Mouse (Mus musculus) heart, embryonic 13.5 days (tissue): ENCODE data around the gene Zfp618. TPM values are rescaled to one million over a fixed set of nuclear protein-coding genes. Genes with fewer than 3 reads are reported as not detected.

Source experiments
- ATAC-seq: fragments of 200-750 bp; cut with Nextera tagmentation; 2 replicates; pipeline ENCODE4 v1.8.0; 2017; ENCODE audit warnings: moderate TSS enrichment; ENCODE audit not compliant: insufficient number of reproducible peaks, low FRiP score, low TSS enrichment; ENCODE audit errors: extremely low read depth
- H3K27ac ChIP-seq: fragments of 300-500 bp; sonication (generic); replicated peaks from 2 replicates; pipeline ENCODE4 v1.5.1; 2015; ENCODE audit warnings: moderate library complexity, mild to moderate bottlenecking, inconsistent platforms
- H3K27me3 ChIP-seq: fragments of 300-500 bp; sonication (generic); replicated peaks from 2 replicates; pipeline ENCODE4 v1.6.1; 2015; ENCODE audit warnings: mild to moderate bottlenecking, inconsistent platforms
- H3K36me3 ChIP-seq: fragments of 300-500 bp; sonication (generic); 2 replicates; pipeline ENCODE4 v1.6.1; 2015; ENCODE audit warnings: mild to moderate bottlenecking, inconsistent platforms
- H3K4me1 ChIP-seq: fragments of 300-500 bp; sonication (generic); 2 replicates; pipeline ENCODE4 v1.6.1; 2015; ENCODE audit warnings: inconsistent platforms
- H3K4me2 ChIP-seq: fragments of 300-500 bp; sonication (generic); 2 replicates; pipeline ENCODE4 v1.6.1; 2015; ENCODE audit warnings: inconsistent platforms, mild to moderate bottlenecking, moderate library complexity
- H3K4me3 ChIP-seq: fragments of 300-500 bp; sonication (generic); 2 replicates; pipeline ENCODE4 v1.5.1; 2015; ENCODE audit warnings: moderate library complexity, mild to moderate bottlenecking, inconsistent platforms
- H3K9ac ChIP-seq: fragments of 300-500 bp; sonication (generic); 2 replicates; pipeline ENCODE4 v1.6.1; 2015; ENCODE audit warnings: inconsistent platforms, mild to moderate bottlenecking, moderate library complexity
- H3K9me3 ChIP-seq: fragments of 300-500 bp; sonication (generic); 2 replicates; pipeline ENCODE4 v1.6.1; 2016; ENCODE audit warnings: inconsistent platforms
- WGBS: fragments of 180-500 bp; shearing (Covaris S2); methylation state at CpG from one replicate; pipeline ENCODE4 v1.1.7; 2015; ENCODE audit warnings: mixed read lengths; 5-methylcytosine and 5-hydroxymethylcytosine counted together
- polyA plus RNA-seq: library from polyadenylated mRNA; unstranded; fragments of >200 nt; fragmentation: Nextera tagmentation; extraction: Ambion mirVana; gene quantifications from 2 replicates; pipeline ENCODE4 v1.2.1, GENCODE M21; 2015

Zfp618 gene
- polyA plus RNA-seq, 1 experiment from 2014 or later: 11.8 TPM

DNA sequence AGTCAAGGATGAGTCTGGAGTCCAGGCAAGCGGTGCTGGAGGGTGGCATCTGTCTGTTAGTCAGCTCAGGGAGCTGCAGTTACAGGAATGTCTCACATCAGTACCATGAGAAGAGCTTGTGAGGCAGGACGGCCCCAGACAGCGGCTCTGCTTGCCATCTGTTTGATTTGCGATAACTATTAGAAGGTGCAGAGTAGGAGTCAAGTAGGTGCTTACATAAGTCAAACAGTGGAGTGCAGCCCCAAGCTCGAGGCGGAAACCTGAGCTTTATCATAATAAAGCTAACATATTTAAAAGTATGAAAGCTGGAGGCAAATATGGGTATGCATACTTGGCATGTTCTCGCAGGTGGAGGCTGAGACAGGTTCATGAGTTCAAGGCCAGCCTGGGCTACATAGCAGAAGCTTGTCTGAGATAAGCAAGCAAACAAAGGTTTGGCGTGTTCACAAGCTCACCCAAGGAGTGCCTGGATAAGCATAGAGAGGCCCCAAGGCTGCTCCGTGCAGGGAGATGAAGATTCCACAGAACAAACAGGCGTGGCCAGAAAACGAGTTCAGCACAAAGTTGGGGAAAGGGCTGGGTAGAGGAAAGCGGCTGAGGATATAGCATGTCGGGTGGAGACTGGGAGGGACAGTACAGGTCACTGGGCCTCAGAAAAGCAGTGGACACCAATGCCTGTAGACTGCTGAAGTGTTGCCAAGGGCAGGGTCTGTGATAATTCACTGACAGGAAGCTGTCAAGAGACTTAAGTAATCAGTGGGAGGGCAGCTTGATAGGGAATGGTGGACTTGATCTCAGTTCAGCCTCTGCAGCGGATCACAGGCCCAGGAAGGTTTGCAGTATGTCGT, 106.3 kb downstream of the Zfp618 start:
- Histone ChIP-seq H3K9me3 (no peaks in the 10 kb centered on the region), H3K36me3 (0 out of 2 replicates have a peak, but pooled peaks cover under 1% of the 10 kb centered on the region), H3K9ac (no peak overlapping the region), H3K27ac (peak overlapping the region; percentile 54), H3K4me2 (no peak overlapping the region), H3K27me3 (no peaks in the 10 kb centered on the region), H3K4me3 (no peak overlapping the region), H3K4me1 (peaks cover 42% of the 10 kb centered on the region)
- WGBS: 28% methylated on average over 15 of the region's 15 CpGs
- ATAC-seq: peak; percentile 52; the same call in 1 of the 2 replicates

GRCm38 (mm10) chr4:63073139-63073538, 107.8 kb downstream of the Zfp618 start:
- no peak overlapping the region for H3K9ac ChIP-seq
- no peaks in the 10 kb centered on the region for H3K9me3 ChIP-seq
- 63% methylated on average over 2 of the region's 2 CpGs for WGBS
- peaks cover 32% of the 10 kb centered on the region for H3K4me1 ChIP-seq
- no peak for ATAC-seq
- H3K4me3 ChIP-seq: no peak overlapping the region
- 0 out of 2 replicates have a peak overlapping the region, but pooled peaks have one; percentile 12 for H3K27ac ChIP-seq
- H3K27me3 ChIP-seq: no peaks in the 10 kb centered on the region
- H3K36me3 ChIP-seq: peaks cover 16% of the 10 kb centered on the region
- H3K4me2 ChIP-seq: no peak overlapping the region

DNA sequence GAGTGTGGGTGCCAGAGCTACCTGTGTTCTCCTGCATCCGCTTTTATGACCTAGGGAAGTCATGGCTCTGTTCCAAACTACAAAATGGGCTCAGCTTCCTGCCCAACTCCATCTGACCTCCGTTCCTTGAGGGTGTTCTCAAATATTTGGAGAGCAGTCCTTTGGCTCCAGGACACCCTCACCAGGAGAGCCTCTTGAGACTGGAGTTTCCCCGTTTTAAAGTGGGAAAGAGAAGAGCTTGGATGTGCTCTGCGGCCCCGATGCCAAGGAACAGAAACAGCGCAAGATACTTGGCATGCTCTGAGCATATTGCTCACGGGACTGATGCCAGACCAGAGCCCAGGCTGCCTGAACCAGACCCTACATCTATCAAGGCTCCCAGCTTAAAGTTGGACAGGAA, 113.8 kb downstream of the Zfp618 start:
- Histone ChIP-seq H3K27me3 (no peaks in the 10 kb centered on the region), H3K36me3 (peaks cover 53% of the 10 kb centered on the region), H3K27ac (no peak overlapping the region), H3K9me3 (no peaks in the 10 kb centered on the region), H3K9ac (no peak overlapping the region), H3K4me1 (no peaks in the 10 kb centered on the region), H3K4me2 (no peak overlapping the region), H3K4me3 (no peak overlapping the region)
- WGBS: 79% methylated on average over 7 of the region's 7 CpGs
- ATAC-seq: no peak

DNA sequence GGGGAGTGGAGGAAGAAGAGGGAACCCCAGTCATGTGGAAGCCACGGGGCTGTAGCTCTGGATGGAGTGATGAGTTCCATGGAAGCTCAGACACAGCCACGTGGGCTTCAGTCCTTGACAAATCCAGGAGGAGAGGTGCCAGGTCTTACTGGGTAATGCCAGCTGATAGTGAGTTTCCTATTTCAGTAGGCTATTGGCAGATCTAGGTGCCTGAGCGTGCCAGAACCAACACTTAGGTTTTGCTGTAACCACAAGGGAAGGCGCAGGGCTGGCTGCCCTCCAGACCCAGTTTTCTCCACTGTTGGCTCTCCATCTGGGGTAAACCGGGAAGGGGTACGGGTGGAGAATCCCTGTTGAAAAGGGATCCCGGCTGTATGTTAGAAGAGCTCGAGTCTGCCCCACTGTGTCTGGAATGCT, 119.1 kb downstream of the Zfp618 start:
- no peak for ATAC-seq
- no peak overlapping the region for H3K9ac ChIP-seq
- H3K9me3 ChIP-seq: no peaks in the 10 kb centered on the region
- peaks cover 59% of the 10 kb centered on the region for H3K36me3 ChIP-seq
- H3K27ac ChIP-seq: no peak overlapping the region
- 63% methylated on average over 8 of the region's 8 CpGs for WGBS
- no peak overlapping the region for H3K4me3 ChIP-seq
- H3K4me2 ChIP-seq: no peak overlapping the region
- H3K4me1 ChIP-seq: peaks cover 6% of the 10 kb centered on the region; the same call in 1 of the 2 replicates
- H3K27me3 ChIP-seq: no peaks in the 10 kb centered on the region

GRCm38 (mm10) chr4:63089484-63089883, 124.1 kb downstream of the Zfp618 start:
- Histone ChIP-seq H3K4me3 (no peak overlapping the region), H3K36me3 (peaks cover 39% of the 10 kb centered on the region)
- no peak for ATAC-seq

DNA sequence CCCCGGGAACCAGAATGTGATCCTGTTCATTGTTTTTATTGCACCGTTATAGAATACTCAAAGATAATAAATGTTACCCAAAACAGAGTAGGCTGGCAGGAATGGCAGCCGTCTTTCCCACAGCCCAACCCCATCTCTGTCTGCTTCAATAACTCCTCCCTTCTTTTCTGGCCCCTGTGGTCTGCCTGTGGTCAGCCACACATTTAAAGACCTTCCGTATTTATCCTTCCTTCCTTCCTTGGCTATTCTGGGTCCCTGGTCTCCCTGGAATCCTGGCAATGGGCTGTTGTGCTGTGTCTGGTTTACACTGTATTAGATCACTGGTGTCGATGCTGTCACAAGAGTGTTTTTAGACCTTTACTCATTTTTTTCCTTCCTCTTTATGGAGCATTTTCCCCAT, 125.8 kb downstream of the Zfp618 start:
- no peaks in the 10 kb centered on the region for H3K27me3 ChIP-seq
- H3K9me3 ChIP-seq: no peaks in the 10 kb centered on the region
- no peak overlapping the region for H3K4me3 ChIP-seq
- H3K36me3 ChIP-seq: peaks cover 52% of the 10 kb centered on the region
- no peak overlapping the region for H3K9ac ChIP-seq
- no peak overlapping the region for H3K4me2 ChIP-seq
- peaks cover 22% of the 10 kb centered on the region for H3K4me1 ChIP-seq
- no peak for ATAC-seq
- WGBS: 68% methylated on average over 5 of the region's 5 CpGs
- H3K27ac ChIP-seq: no peak overlapping the region

More at GRCm38 (mm10) chr4:63089484-63089883, 124.1 kb downstream of the Zfp618 start:
- H3K4me2 ChIP-seq: no peak overlapping the region
- H3K9ac ChIP-seq: no peak overlapping the region
- H3K27ac ChIP-seq: no peak overlapping the region
- WGBS: 54% methylated on average over 1 of the region's 1 CpGs
- no peaks in the 10 kb centered on the region for H3K27me3 ChIP-seq
- no peaks in the 10 kb centered on the region for H3K9me3 ChIP-seq
- peaks cover 22% of the 10 kb centered on the region for H3K4me1 ChIP-seq

DNA sequence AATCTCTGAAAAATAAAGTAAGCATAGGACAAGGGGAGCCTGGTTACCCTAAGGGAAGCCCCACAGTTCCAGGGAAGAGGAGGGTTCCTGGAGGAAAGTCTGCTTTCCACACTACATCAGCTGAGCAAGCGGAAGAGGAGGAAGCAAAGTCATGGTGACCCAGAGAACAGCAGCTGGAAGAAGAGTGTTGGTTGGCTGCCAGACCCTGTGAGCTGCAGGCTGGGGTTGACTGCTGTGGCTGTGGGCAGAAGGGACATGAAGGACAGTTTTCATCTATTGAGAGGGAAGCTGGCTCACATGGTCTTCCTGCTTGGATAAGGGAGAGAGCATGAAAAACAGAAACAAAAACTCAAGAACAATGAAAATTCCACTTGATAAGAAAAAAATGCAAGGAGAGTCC, 132.2 kb downstream of the Zfp618 start:
- Histone ChIP-seq H3K27me3 (no peaks in the 10 kb centered on the region), H3K4me3 (no peak overlapping the region), H3K4me1 (peaks cover 10% of the 10 kb centered on the region), H3K4me2 (no peak overlapping the region), H3K9me3 (peaks cover 3% of the 10 kb centered on the region; the same call in 1 of the 2 replicates), H3K9ac (no peak overlapping the region), H3K36me3 (peaks cover 51% of the 10 kb centered on the region), H3K27ac (peak overlapping the region; percentile 71)
- WGBS: 66% methylated on average over 1 of the region's 1 CpGs
- ATAC-seq: no peak

DNA sequence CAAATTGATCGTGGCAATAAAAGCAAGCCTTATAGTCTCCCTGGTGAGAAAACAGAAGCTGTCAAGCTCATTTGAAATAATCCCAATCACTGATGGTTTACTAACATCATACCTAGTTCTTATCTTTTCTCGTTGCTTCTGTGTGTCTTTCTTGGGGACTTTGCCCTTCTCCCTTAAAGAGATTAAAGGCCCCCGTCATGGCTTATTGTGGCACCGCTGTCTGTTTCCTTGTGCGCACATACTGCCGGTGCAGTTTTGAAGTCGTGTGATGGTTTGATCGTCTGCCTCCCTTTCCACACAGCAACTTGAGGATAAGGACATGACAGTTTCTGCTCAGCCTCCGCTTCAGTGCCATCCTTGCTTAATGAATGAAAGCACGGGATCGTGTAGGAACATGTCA, 135.1 kb downstream of the Zfp618 start:
- peaks cover 3% of the 10 kb centered on the region; the same call in 1 of the 2 replicates for H3K9me3 ChIP-seq
- ATAC-seq: no peak
- no peak overlapping the region for H3K9ac ChIP-seq
- H3K4me1 ChIP-seq: peaks cover 5% of the 10 kb centered on the region
- H3K27me3 ChIP-seq: no peaks in the 10 kb centered on the region
- H3K36me3 ChIP-seq: peaks cover 59% of the 10 kb centered on the region
- no peak overlapping the region for H3K27ac ChIP-seq
- H3K4me2 ChIP-seq: no peak overlapping the region
- no peak overlapping the region for H3K4me3 ChIP-seq
- 88% methylated on average over 11 of the region's 11 CpGs for WGBS

GRCm38 (mm10) chr4:63102025-63102424, 136.7 kb downstream of the Zfp618 start:
- no peak for ATAC-seq
- Histone ChIP-seq H3K27ac (no peak overlapping the region), H3K9me3 (peaks cover 3% of the 10 kb centered on the region; the same call in 1 of the 2 replicates), H3K27me3 (no peaks in the 10 kb centered on the region), H3K9ac (no peak overlapping the region), H3K4me1 (peaks cover 5% of the 10 kb centered on the region), H3K4me2 (no peak overlapping the region), H3K4me3 (no peak overlapping the region), H3K36me3 (peaks cover 51% of the 10 kb centered on the region)
- 84% methylated on average over 4 of the region's 4 CpGs for WGBS

DNA sequence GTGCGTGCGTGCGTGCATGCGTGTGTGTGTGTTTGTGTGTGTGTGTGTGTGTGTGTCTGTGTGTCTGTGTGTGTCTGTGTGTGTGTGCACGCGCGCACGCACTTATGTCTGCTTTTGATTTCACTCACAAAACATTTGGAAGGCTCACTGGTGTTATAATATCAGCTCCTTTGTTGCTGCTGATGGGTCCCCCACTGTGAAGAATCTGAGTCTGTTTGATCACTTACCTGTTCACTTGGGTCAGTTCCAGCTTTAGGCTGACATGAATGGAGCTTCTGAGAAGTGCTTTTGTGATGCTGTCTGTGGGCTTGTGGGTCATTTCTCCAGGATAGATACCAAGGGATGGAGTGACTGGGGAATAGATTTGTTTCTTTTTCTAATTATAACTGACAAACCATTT, 140.3 kb downstream of the Zfp618 start:
- no peak for ATAC-seq
- Histone ChIP-seq H3K27me3 (no peaks in the 10 kb centered on the region), H3K4me3 (no peak overlapping the region), H3K4me2 (no peak overlapping the region), H3K4me1 (no peaks in the 10 kb centered on the region), H3K9me3 (no peaks in the 10 kb centered on the region), H3K9ac (no peak overlapping the region), H3K36me3 (peaks cover 48% of the 10 kb centered on the region), H3K27ac (no peak overlapping the region)
- WGBS: 92% methylated on average over 8 of the region's 8 CpGs

- Histone ChIP-seq H3K27me3 (no peaks in the 10 kb centered on the region), H3K4me2 (no peak overlapping the region), H3K4me1 (no peaks in the 10 kb centered on the region), H3K9me3 (0 out of 2 replicates have a peak, but pooled peaks cover 4% of the 10 kb centered on the region), H3K27ac (no peak overlapping the region), H3K9ac (no peak overlapping the region), H3K36me3 (peaks cover 53% of the 10 kb centered on the region), H3K4me3 (no peak overlapping the region)
- no peak for ATAC-seq
- WGBS: 81% methylated on average over 5 of the region's 5 CpGs
Observed at GRCm38 (mm10) chr4:63118639-63119437, 153.5 kb downstream of the Zfp618 start.
